Mouse (Mus musculus): Measurements from ENCODE around the gene Fem1a. TPM values are rescaled to one million over a fixed set of nuclear protein-coding genes. Genes with fewer than 3 reads are reported as not detected.

The Fem1a gene
- polyA plus RNA-seq, 1 experiment = 19.9 TPM

- Histone ChIP-seq H3K27me3 (ENCODE audit: control insufficient read depth, insufficient read depth, low read length) (no peaks in the 10 kb centered on the region), H3K27ac (ENCODE audit: insufficient read depth, low read length) (no peak overlapping the region), H3K4me3 (replicated peaks; ENCODE audit: insufficient read depth, low read depth, low read length) (no peak overlapping the region), H3K4me1 (ENCODE audit: control insufficient read depth, insufficient read depth, low read length) (no peaks in the 10 kb centered on the region)
- DNase-seq = no peak
- no peak for TF ChIP-seq POLR2A (IDR thresholded peaks at IDR 0.05; ENCODE audit: borderline replicate concordance, insufficient read depth, low read length)
- TF ChIP-seq CTCF (IDR thresholded peaks at IDR 0.05; ENCODE audit: borderline replicate concordance, insufficient read depth, low read depth, low read length) = no peak
- 76% methylated on average over 15 of the region's 15 CpGs for WGBS
These were observed 52.8 kb downstream of the Fem1a start for GRCm38 (mm10) chr17:56309191-56309945.

Other genes starting within 250 kb of the Fem1a start
- 69.5 and 82.5 TPM in 2 replicates for gene Sh3gl1, start 220.2 kb upstream of the Fem1a start, polyA plus RNA-seq (2012; rRNA removed)
- 2.9 and 3.3 TPM in 2 replicates for gene Chaf1a, start 216.4 kb upstream of the Fem1a start, polyA plus RNA-seq (2012; rRNA removed)
- 114 TPM in 2 replicates for gene Ubxn6, start 181.8 kb upstream of the Fem1a start, polyA plus RNA-seq (2012; rRNA removed)
- gene Hdgfl2, start 177.2 kb upstream of the Fem1a start, polyA plus RNA-seq (2012; rRNA removed) = 109 and 116 TPM in 2 replicates
- gene Plin4, start 147.0 kb upstream of the Fem1a start, polyA plus RNA-seq (2012; rRNA removed) = 1.1 and 1.7 TPM in 2 replicates
- 0.38 and 0.54 TPM in 2 replicates for gene Plin5, start 139.2 kb upstream of the Fem1a start, polyA plus RNA-seq (2012; rRNA removed)
- 0.93 and 1.6 TPM in 2 replicates for gene Lrg1, start 134.8 kb upstream of the Fem1a start, polyA plus RNA-seq (2012; rRNA removed)
- gene Sema6b, start 116.5 kb upstream of the Fem1a start, polyA plus RNA-seq (2012; rRNA removed) = 51.8 and 54.3 TPM in 2 replicates
- gene Tnfaip8l1, start 94.3 kb upstream of the Fem1a start, polyA plus RNA-seq (2012; rRNA removed) = 1.7 and 1.9 TPM in 2 replicates
- 44.5 and 45.0 TPM in 2 replicates for gene Mydgf, start 72.9 kb upstream of the Fem1a start, polyA plus RNA-seq (2012; rRNA removed)
- 54.7 and 56.3 TPM in 2 replicates for gene Dpp9, start 37.9 kb upstream of the Fem1a start, polyA plus RNA-seq (2012; rRNA removed)
- 4.5 and 4.7 TPM in 2 replicates for gene Ticam1, start 20.0 kb downstream of the Fem1a start, polyA plus RNA-seq (2012; rRNA removed)
- gene Plin3, start 36.1 kb downstream of the Fem1a start, polyA plus RNA-seq (2012; rRNA removed) = 15.6 and 20.9 TPM in 2 replicates
- gene Arrdc5, start 43.5 kb downstream of the Fem1a start, polyA plus RNA-seq (2012; rRNA removed) = not detected in 2 replicates
- gene Uhrf1, start 46.5 kb downstream of the Fem1a start, polyA plus RNA-seq (2012; rRNA removed) = 0.65 and 0.71 TPM in 2 replicates
- gene Kdm4b, start 69.3 kb downstream of the Fem1a start, polyA plus RNA-seq (2012; rRNA removed) = 45.8 and 50.9 TPM in 2 replicates
- gene Ptprs, start 219.7 kb downstream of the Fem1a start, polyA plus RNA-seq (2012; rRNA removed) = 478 and 518 TPM in 2 replicates